Mouse (Mus musculus): Measurements from ENCODE around the gene Ttc3. TPM values are rescaled to one million over a fixed set of nuclear protein-coding genes. Genes with fewer than 3 reads are reported as not detected.
A peak's percentile ranks its signal among the peaks of the same experiment; 100 is the strongest.

The Ttc3 gene
- polyA plus RNA-seq, 1 experiment from 2014 or later: 875 TPM

- Histone ChIP-seq H3K4me1 (replicated peaks; ENCODE audit: control insufficient read depth, insufficient read depth, low read length) (peaks cover 30% of the 10 kb centered on the region), H3K9ac (replicated peaks; ENCODE audit: low read depth, low read length) (peak within 1 kb of the TSS; percentile 99), H3K4me3 (replicated peaks; ENCODE audit: low read length) (peak within 1 kb of the TSS; percentile 94), H3K27ac (ENCODE audit: low read length) (peak within 1 kb of the TSS; percentile 100), H3K27me3 (replicated peaks; ENCODE audit: control insufficient read depth, insufficient read depth, low read length) (no peaks in the 10 kb centered on the region), H3K4me2 (ENCODE audit: low read length) (peak within 1 kb of the TSS; percentile 69), H3K9me3 (ENCODE audit: control insufficient read depth, low read length) (no peaks in the 10 kb centered on the region), H3K36me3 (ENCODE audit: control insufficient read depth, insufficient read depth) (no peaks in the 10 kb centered on the region)
- ATAC-seq: peak; percentile 88
- 0% methylated on average over 32 of the region's 43 CpGs for WGBS
Measured at GRCm38 (mm10) chr16:94371301-94371931, 998 bp downstream of the Ttc3 start, which contains the start of gene Pigp. Gene Pigp (minus strand): TSS chr16:94371842.

DNA sequence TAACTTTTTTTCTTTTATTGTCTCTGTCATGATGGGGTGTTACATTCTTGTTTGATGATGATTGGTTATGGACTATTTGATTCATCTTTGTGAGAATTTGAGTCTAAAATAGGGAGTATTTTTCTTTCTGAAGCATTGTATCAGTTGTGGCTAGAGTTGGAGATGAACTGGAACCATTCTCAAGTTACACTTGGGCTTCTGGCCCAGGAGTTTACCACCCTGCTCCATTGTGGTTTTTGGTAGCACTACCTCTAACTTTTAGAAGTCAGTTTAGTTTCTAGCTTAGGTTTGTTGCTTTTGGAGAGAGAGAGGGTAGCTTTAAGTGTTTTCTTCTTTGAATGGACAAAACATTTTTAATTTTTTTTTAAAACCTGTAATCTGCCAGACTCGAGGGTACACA lies 9.0 kb downstream of the Ttc3 start:
- no peak overlapping the region for H3K27ac ChIP-seq (ENCODE audit: low read length)

DNA sequence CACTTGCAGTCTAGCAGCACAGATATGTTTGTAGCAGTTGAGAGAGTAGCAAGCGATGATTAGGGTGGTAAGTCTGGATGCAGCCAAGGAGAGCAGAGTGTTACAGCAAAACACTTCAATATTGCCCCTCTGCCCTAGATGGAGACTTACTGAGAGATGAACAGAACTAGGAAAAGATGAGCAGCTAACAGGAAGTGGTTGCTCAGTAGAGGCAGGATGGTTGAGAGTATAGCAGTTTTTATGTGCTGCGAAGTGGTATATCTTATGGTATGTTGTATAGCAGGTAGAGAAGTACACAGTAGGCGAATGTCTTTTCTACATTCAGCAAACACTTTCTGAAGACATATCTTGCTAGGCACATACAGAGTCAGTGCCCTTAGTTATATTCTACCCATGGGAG lies 12.9 kb downstream of the Ttc3 start:
- Histone ChIP-seq H3K27me3 (replicated peaks; ENCODE audit: control insufficient read depth, insufficient read depth, low read length) (no peaks in the 10 kb centered on the region), H3K4me3 (replicated peaks; ENCODE audit: low read length) (no peak overlapping the region), H3K36me3 (ENCODE audit: control insufficient read depth, insufficient read depth) (no peaks in the 10 kb centered on the region), H3K9me3 (ENCODE audit: control insufficient read depth, low read length) (no peaks in the 10 kb centered on the region), H3K4me2 (ENCODE audit: low read length) (no peak overlapping the region), H3K9ac (replicated peaks; ENCODE audit: low read depth, low read length) (no peak overlapping the region), H3K27ac (ENCODE audit: low read length) (no peak overlapping the region), H3K4me1 (replicated peaks; ENCODE audit: control insufficient read depth, insufficient read depth, low read length) (peaks cover 9% of the 10 kb centered on the region; the same call in 1 of the 2 replicates)
- no peak for ATAC-seq
- 95% methylated on average over 3 of the region's 3 CpGs for WGBS

More for the DNA sequence above, 9.0 kb downstream of the Ttc3 start:
- Histone ChIP-seq H3K4me2 (ENCODE audit: low read length) (no peak overlapping the region), H3K27me3 (replicated peaks; ENCODE audit: control insufficient read depth, insufficient read depth, low read length) (no peaks in the 10 kb centered on the region), H3K9ac (replicated peaks; ENCODE audit: low read depth, low read length) (no peak overlapping the region), H3K4me3 (replicated peaks; ENCODE audit: low read length) (no peak overlapping the region), H3K36me3 (ENCODE audit: control insufficient read depth, insufficient read depth) (no peaks in the 10 kb centered on the region), H3K4me1 (replicated peaks; ENCODE audit: control insufficient read depth, insufficient read depth, low read length) (peaks cover 14% of the 10 kb centered on the region), H3K9me3 (ENCODE audit: control insufficient read depth, low read length) (no peaks in the 10 kb centered on the region)
- no peak for ATAC-seq
- 87% methylated on average over 1 of the region's 1 CpGs for WGBS

- 96% methylated on average over 7 of the region's 7 CpGs for WGBS
- Histone ChIP-seq H3K4me1 (replicated peaks; ENCODE audit: control insufficient read depth, insufficient read depth, low read length) (peaks cover 2% of the 10 kb centered on the region; the same call in 1 of the 2 replicates), H3K4me3 (replicated peaks; ENCODE audit: low read length) (no peak overlapping the region), H3K27me3 (replicated peaks; ENCODE audit: control insufficient read depth, insufficient read depth, low read length) (no peaks in the 10 kb centered on the region), H3K9ac (replicated peaks; ENCODE audit: low read depth, low read length) (no peak overlapping the region), H3K27ac (ENCODE audit: low read length) (no peak overlapping the region), H3K36me3 (ENCODE audit: control insufficient read depth, insufficient read depth) (no peaks in the 10 kb centered on the region), H3K4me2 (ENCODE audit: low read length) (no peak overlapping the region), H3K9me3 (ENCODE audit: control insufficient read depth, low read length) (no peaks in the 10 kb centered on the region)
- no peak for ATAC-seq
Measured at GRCm38 (mm10) chr16:94387690-94388089, 17.3 kb downstream of the Ttc3 start.

- H3K36me3 ChIP-seq (ENCODE audit: control insufficient read depth, insufficient read depth): peaks cover 12% of the 10 kb centered on the region
- no peak for ATAC-seq
- H3K4me2 ChIP-seq (ENCODE audit: low read length): no peak overlapping the region
- no peak overlapping the region for H3K9ac ChIP-seq (replicated peaks; ENCODE audit: low read depth, low read length)
- no peak overlapping the region for H3K4me3 ChIP-seq (replicated peaks; ENCODE audit: low read length)
- H3K9me3 ChIP-seq (ENCODE audit: control insufficient read depth, low read length): no peaks in the 10 kb centered on the region
- WGBS: 94% methylated on average over 4 of the region's 4 CpGs
- H3K4me1 ChIP-seq (replicated peaks; ENCODE audit: control insufficient read depth, insufficient read depth, low read length): 0 out of 2 replicates have a peak, but pooled peaks cover 2% of the 10 kb centered on the region
- H3K27me3 ChIP-seq (replicated peaks; ENCODE audit: control insufficient read depth, insufficient read depth, low read length): no peaks in the 10 kb centered on the region
- H3K27ac ChIP-seq (ENCODE audit: low read length): no peak overlapping the region
Measured at GRCm38 (mm10) chr16:94392299-94392698, 21.9 kb downstream of the Ttc3 start.

GRCm38 (mm10) chr16:94395051-94395450 lies 24.6 kb downstream of the Ttc3 start:
- H3K4me3 ChIP-seq (replicated peaks; ENCODE audit: low read length): no peak overlapping the region
- H3K27ac ChIP-seq (ENCODE audit: low read length): no peak overlapping the region
- 61% methylated on average over 3 of the region's 3 CpGs for WGBS
- no peak for ATAC-seq
- H3K4me2 ChIP-seq (ENCODE audit: low read length): no peak overlapping the region
- H3K27me3 ChIP-seq (replicated peaks; ENCODE audit: control insufficient read depth, insufficient read depth, low read length): no peaks in the 10 kb centered on the region
- H3K9ac ChIP-seq (replicated peaks; ENCODE audit: low read depth, low read length): no peak overlapping the region
- H3K9me3 ChIP-seq (ENCODE audit: control insufficient read depth, low read length): no peaks in the 10 kb centered on the region
- 0 out of 2 replicates have a peak, but pooled peaks cover 5% of the 10 kb centered on the region for H3K4me1 ChIP-seq (replicated peaks; ENCODE audit: control insufficient read depth, insufficient read depth, low read length)
- peaks cover 12% of the 10 kb centered on the region for H3K36me3 ChIP-seq (ENCODE audit: control insufficient read depth, insufficient read depth)

DNA sequence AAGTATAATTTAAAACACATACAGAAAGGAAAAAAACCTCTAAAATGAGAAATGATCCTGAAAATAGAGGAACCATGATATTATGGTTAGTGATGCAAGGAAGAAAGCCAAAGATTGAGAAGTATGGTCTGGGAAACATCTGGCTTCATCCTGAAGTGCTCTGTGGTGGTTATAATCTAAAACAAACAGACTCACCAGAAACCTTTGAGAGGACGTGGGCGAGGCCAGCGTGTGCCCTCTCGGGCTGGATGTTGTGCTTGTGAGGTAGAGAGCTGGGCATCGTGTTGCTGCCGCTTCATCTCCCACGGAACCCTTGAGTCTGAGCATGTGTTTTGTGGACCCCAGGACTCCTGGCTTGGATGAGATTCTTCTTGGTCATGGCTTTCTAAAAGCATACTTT lies 26.2 kb downstream of the Ttc3 start:
- no peak for ATAC-seq
- H3K9me3 ChIP-seq (ENCODE audit: control insufficient read depth, low read length): no peaks in the 10 kb centered on the region
- H3K4me1 ChIP-seq (replicated peaks; ENCODE audit: control insufficient read depth, insufficient read depth, low read length): peaks cover 5% of the 10 kb centered on the region; the same call in 1 of the 2 replicates
- WGBS: 93% methylated on average over 7 of the region's 7 CpGs
- H3K36me3 ChIP-seq (ENCODE audit: control insufficient read depth, insufficient read depth): peaks cover 12% of the 10 kb centered on the region
- H3K27me3 ChIP-seq (replicated peaks; ENCODE audit: control insufficient read depth, insufficient read depth, low read length): no peaks in the 10 kb centered on the region
- H3K4me2 ChIP-seq (ENCODE audit: low read length): no peak overlapping the region
- H3K4me3 ChIP-seq (replicated peaks; ENCODE audit: low read length): no peak overlapping the region
- no peak overlapping the region for H3K9ac ChIP-seq (replicated peaks; ENCODE audit: low read depth, low read length)
- H3K27ac ChIP-seq (ENCODE audit: low read length): no peak overlapping the region

DNA sequence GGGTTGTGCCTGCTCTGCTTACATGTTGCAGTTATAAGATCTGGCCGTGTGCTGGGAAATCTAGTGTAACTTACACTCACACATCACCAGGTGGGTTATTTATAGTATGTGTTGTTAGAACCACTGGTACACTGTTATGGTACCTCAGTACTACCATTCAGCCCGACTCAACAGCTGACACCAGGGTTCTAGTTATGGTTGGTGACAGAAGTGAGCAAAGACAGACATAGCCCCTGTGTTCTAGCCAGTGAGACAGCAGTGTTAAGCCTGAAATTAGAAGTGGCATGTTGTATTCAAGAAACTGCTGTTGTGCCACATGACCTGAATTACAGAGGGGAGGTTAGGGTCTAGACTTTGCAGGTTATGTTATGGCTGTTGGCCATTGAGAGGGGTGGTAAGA lies 28.7 kb downstream of the Ttc3 start:
- H3K27me3 ChIP-seq (replicated peaks; ENCODE audit: control insufficient read depth, insufficient read depth, low read length): no peaks in the 10 kb centered on the region
- H3K9me3 ChIP-seq (ENCODE audit: control insufficient read depth, low read length): no peaks in the 10 kb centered on the region
- no peak for ATAC-seq
- WGBS: 88% methylated on average over 2 of the region's 2 CpGs
- H3K4me3 ChIP-seq (replicated peaks; ENCODE audit: low read length): no peak overlapping the region
- no peak overlapping the region for H3K9ac ChIP-seq (replicated peaks; ENCODE audit: low read depth, low read length)
- H3K4me2 ChIP-seq (ENCODE audit: low read length): no peak overlapping the region
- H3K4me1 ChIP-seq (replicated peaks; ENCODE audit: control insufficient read depth, insufficient read depth, low read length): peaks cover 5% of the 10 kb centered on the region; the same call in 1 of the 2 replicates
- no peak overlapping the region for H3K27ac ChIP-seq (ENCODE audit: low read length)
- peaks cover 16% of the 10 kb centered on the region for H3K36me3 ChIP-seq (ENCODE audit: control insufficient read depth, insufficient read depth)

DNA sequence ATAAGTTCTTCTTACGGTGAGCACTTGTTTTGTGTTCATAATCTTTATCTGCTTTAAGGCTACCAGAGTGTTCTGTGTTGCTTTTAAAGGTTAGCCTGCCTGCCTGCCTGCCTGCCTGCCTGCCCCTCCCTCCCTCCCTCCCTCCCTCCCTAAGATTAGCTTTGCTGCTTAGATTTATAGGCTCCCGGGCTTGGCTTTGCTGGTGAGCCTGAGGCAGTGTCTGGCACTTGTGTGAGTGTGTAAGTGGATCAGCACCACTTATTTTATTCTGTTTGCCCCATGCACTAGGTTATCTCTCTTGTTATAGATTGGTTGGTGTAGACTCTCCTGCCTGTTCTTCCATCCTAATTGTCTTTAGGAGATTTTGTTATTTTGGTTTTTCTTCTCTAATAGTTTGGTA lies 31.2 kb downstream of the Ttc3 start:
- WGBS: 51% methylated on average over 2 of the region's 2 CpGs
- Histone ChIP-seq H3K4me1 (replicated peaks; ENCODE audit: control insufficient read depth, insufficient read depth, low read length) (peaks cover 4% of the 10 kb centered on the region; the same call in 1 of the 2 replicates), H3K36me3 (ENCODE audit: control insufficient read depth, insufficient read depth) (peaks cover 15% of the 10 kb centered on the region; the same call in 1 of the 2 replicates), H3K9me3 (ENCODE audit: control insufficient read depth, low read length) (no peaks in the 10 kb centered on the region), H3K9ac (replicated peaks; ENCODE audit: low read depth, low read length) (no peak overlapping the region), H3K27me3 (replicated peaks; ENCODE audit: control insufficient read depth, insufficient read depth, low read length) (no peaks in the 10 kb centered on the region), H3K4me2 (ENCODE audit: low read length) (no peak overlapping the region), H3K4me3 (replicated peaks; ENCODE audit: low read length) (no peak overlapping the region), H3K27ac (ENCODE audit: low read length) (no peak overlapping the region)
- ATAC-seq: no peak

Data from forebrain, embryonic 16.5 days (tissue).